Mouse (Mus musculus) liver, embryonic 16.5 days (tissue): ENCODE data around the gene Fut2. TPM values are rescaled to one million over a fixed set of nuclear protein-coding genes. Genes with fewer than 3 reads are reported as not detected.

Source experiments
- ATAC-seq: fragments of 200-750 bp; cut with Nextera tagmentation; 2 replicates; pipeline ENCODE4 v1.8.0; 2017; ENCODE audit warnings: low read depth, mild to moderate bottlenecking, moderate number of reproducible peaks, moderate library complexity
- H3K27ac ChIP-seq: fragments of 300-500 bp; sonication (generic); 2 replicates; pipeline ENCODE4 v1.5.1; 2014; ENCODE audit warnings: mild to moderate bottlenecking, low read length
- H3K27me3 ChIP-seq: fragments of 300-500 bp; sonication (generic); 2 replicates; pipeline ENCODE4 v1.6.1; 2014; ENCODE audit warnings: low read depth, low read length, mixed read lengths; ENCODE audit not compliant: control insufficient read depth, insufficient read depth
- H3K36me3 ChIP-seq: fragments of 300-500 bp; sonication (generic); 2 replicates; pipeline ENCODE4 v1.6.1; 2014; ENCODE audit warnings: mild to moderate bottlenecking; ENCODE audit not compliant: control insufficient read depth, insufficient read depth
- H3K4me1 ChIP-seq: fragments of 300-500 bp; sonication (generic); 2 replicates; pipeline ENCODE4 v1.6.1; 2014; ENCODE audit warnings: low read depth, low read length, mixed read lengths; ENCODE audit not compliant: control insufficient read depth
- H3K4me2 ChIP-seq: fragments of 300-500 bp; sonication (generic); 2 replicates; pipeline ENCODE4 v1.6.1; 2014; ENCODE audit warnings: low read depth, low read length, mixed read lengths
- H3K4me3 ChIP-seq: fragments of 300-500 bp; sonication (generic); 2 replicates; pipeline ENCODE4 v1.5.1; 2014; ENCODE audit warnings: low read depth, mild to moderate bottlenecking, low read length
- H3K9ac ChIP-seq: fragments of 300-500 bp; sonication (generic); 2 replicates; pipeline ENCODE4 v1.6.1; 2014; ENCODE audit warnings: low read depth, low read length
- H3K9me3 ChIP-seq: fragments of 300-500 bp; sonication (generic); replicated peaks from 2 replicates; pipeline ENCODE4 v1.6.1; 2016; ENCODE audit warnings: low read length; ENCODE audit not compliant: control insufficient read depth
- WGBS: fragments of 180-500 bp; shearing (Covaris S2); extraction: QIAGEN DNeasy Blood & Tissue Kit; methylation state at CpG from one replicate; pipeline ENCODE4 v1.1.7; 2014; ENCODE audit not compliant: insufficient replicate concordance; 5-methylcytosine and 5-hydroxymethylcytosine counted together
- polyA plus RNA-seq: library from polyadenylated mRNA; unstranded; fragments of >200 nt; fragmentation: Nextera tagmentation; extraction: Ambion mirVana; gene quantifications from 2 replicates; pipeline ENCODE4 v1.2.1, GENCODE M21; 2015

Fut2 gene
- polyA plus RNA-seq, 1 experiment from 2014 or later, result 0.08 TPM

GRCm38 (mm10) chr7:45643441-45644178 is 22.6 kb downstream of the Fut2 start:
- Histone ChIP-seq H3K9me3 (no peaks in the 10 kb centered on the region), H3K4me2 (peak overlapping the region; percentile 56), H3K27me3 (peaks cover 6% of the 10 kb centered on the region; the same call in 1 of the 2 replicates), H3K36me3 (no peaks in the 10 kb centered on the region), H3K9ac (peak overlapping the region; percentile 13; the same call in 1 of the 2 replicates), H3K27ac (no peak overlapping the region), H3K4me1 (peaks cover 7% of the 10 kb centered on the region; the same call in 1 of the 2 replicates), H3K4me3 (peak overlapping the region; percentile 43)
- peak; percentile 82 for ATAC-seq
- WGBS, result 5% methylated on average over 28 of the region's 28 CpGs

- 31% methylated on average over 16 of the region's 16 CpGs for WGBS
- peak overlapping the region; percentile 56 for H3K4me2 ChIP-seq
- H3K36me3 ChIP-seq, result no peaks in the 10 kb centered on the region
- no peaks in the 10 kb centered on the region for H3K9me3 ChIP-seq
- no peak overlapping the region for H3K27ac ChIP-seq
- H3K4me1 ChIP-seq, result peaks cover 7% of the 10 kb centered on the region; the same call in 1 of the 2 replicates
- no peak for ATAC-seq
- peaks cover 6% of the 10 kb centered on the region; the same call in 1 of the 2 replicates for H3K27me3 ChIP-seq
- H3K4me3 ChIP-seq, result peak overlapping the region; percentile 43
- H3K9ac ChIP-seq, result peak overlapping the region; percentile 13; the same call in 1 of the 2 replicates
These were observed 23.5 kb downstream of the Fut2 start for GRCm38 (mm10) chr7:45642503-45643255.

- H3K4me3 ChIP-seq, result no peak overlapping the region
- no peak overlapping the region for H3K27ac ChIP-seq
- no peaks in the 10 kb centered on the region for H3K9me3 ChIP-seq
- no peaks in the 10 kb centered on the region for H3K36me3 ChIP-seq
- H3K4me2 ChIP-seq, result no peak overlapping the region
- peaks cover 7% of the 10 kb centered on the region; the same call in 1 of the 2 replicates for H3K4me1 ChIP-seq
- WGBS, result 67% methylated on average over 5 of the region's 5 CpGs
- no peak overlapping the region for H3K9ac ChIP-seq
- no peak for ATAC-seq
- peaks cover 6% of the 10 kb centered on the region; the same call in 1 of the 2 replicates for H3K27me3 ChIP-seq
These were observed 24.1 kb downstream of the Fut2 start for GRCm38 (mm10) chr7:45642083-45642482.

- H3K4me2 ChIP-seq, result no peak overlapping the region
- no peak overlapping the region for H3K9ac ChIP-seq
- peaks cover 6% of the 10 kb centered on the region; the same call in 1 of the 2 replicates for H3K27me3 ChIP-seq
- no peaks in the 10 kb centered on the region for H3K36me3 ChIP-seq
- 58% methylated on average over 17 of the region's 17 CpGs for WGBS
- H3K4me3 ChIP-seq, result no peak overlapping the region
- no peak for ATAC-seq
- H3K9me3 ChIP-seq, result no peaks in the 10 kb centered on the region
- H3K4me1 ChIP-seq, result peaks cover 7% of the 10 kb centered on the region; the same call in 1 of the 2 replicates
- H3K27ac ChIP-seq, result no peak overlapping the region
These were observed 24.7 kb downstream of the Fut2 start for GRCm38 (mm10) chr7:45641391-45642040.

GRCm38 (mm10) chr7:45640191-45640957 is 25.8 kb downstream of the Fut2 start:
- WGBS, result 68% methylated on average over 19 of the region's 19 CpGs
- H3K27ac ChIP-seq, result no peak overlapping the region
- H3K4me3 ChIP-seq, result no peak overlapping the region
- no peak overlapping the region for H3K4me2 ChIP-seq
- ATAC-seq, result no peak
- H3K36me3 ChIP-seq, result no peaks in the 10 kb centered on the region
- H3K9ac ChIP-seq, result no peak overlapping the region
- peaks cover 7% of the 10 kb centered on the region; the same call in 1 of the 2 replicates for H3K4me1 ChIP-seq
- peaks cover 6% of the 10 kb centered on the region; the same call in 1 of the 2 replicates for H3K27me3 ChIP-seq
- no peaks in the 10 kb centered on the region for H3K9me3 ChIP-seq

- Histone ChIP-seq H3K4me1 (peaks cover 7% of the 10 kb centered on the region; the same call in 1 of the 2 replicates), H3K27me3 (peaks cover 6% of the 10 kb centered on the region; the same call in 1 of the 2 replicates), H3K36me3 (no peaks in the 10 kb centered on the region), H3K27ac (no peak within 1 kb of the TSS), H3K9me3 (no peaks in the 10 kb centered on the region), H3K4me2 (no peak within 1 kb of the TSS), H3K4me3 (no peak within 1 kb of the TSS), H3K9ac (no peak within 1 kb of the TSS)
- 55% methylated on average over 19 of the region's 19 CpGs for WGBS
- ATAC-seq, result no peak
These were observed 26.6 kb downstream of the Fut2 start, which contains the start of gene Mamstr for GRCm38 (mm10) chr7:45639561-45640027. Gene Mamstr, plus strand, starts transcription at chr7:45639977.

GRCm38 (mm10) chr7:45638623-45639401 is 27.4 kb downstream of the Fut2 start:
- H3K4me1 ChIP-seq, result peaks cover 6% of the 10 kb centered on the region; the same call in 1 of the 2 replicates
- no peaks in the 10 kb centered on the region for H3K9me3 ChIP-seq
- H3K4me3 ChIP-seq, result no peak overlapping the region
- H3K27ac ChIP-seq, result no peak overlapping the region
- WGBS, result 63% methylated on average over 29 of the region's 29 CpGs
- H3K27me3 ChIP-seq, result no peaks in the 10 kb centered on the region
- H3K4me2 ChIP-seq, result peak overlapping the region; percentile 6; the same call in 1 of the 2 replicates
- ATAC-seq, result peak; percentile 75
- H3K36me3 ChIP-seq, result no peaks in the 10 kb centered on the region
- no peak overlapping the region for H3K9ac ChIP-seq
